Mouse (Mus musculus) heart, adult 10 weeks (tissue): Measurements from ENCODE around the gene Numbl. TPM values are rescaled to one million over a fixed set of nuclear protein-coding genes. Genes with fewer than 3 reads are reported as not detected.

Source experiments
- polyA plus RNA-seq: library from polyadenylated mRNA; stranded (reverse); fragments of 350-450 nt; fragmentation: Illumina TruSeq; extraction: RNeasy Lipid Tissue Mini Kit (QIAGEN cat#74804); gene quantifications from one replicate; pipeline ENCODE4 v1.2.3, GENCODE M21; 2014; ENCODE audit warnings: low read depth, low replicate concordance

Numbl gene
- 5.8 TPM for polyA plus RNA-seq

GRCm38 (mm10) chr7:27258205-27258899, at the start of gene Numbl:
Gene Numbl, plus strand, starts transcription at chr7:27258433.

GRCm38 (mm10) chr7:27228281-27228821, 29.9 kb upstream of the Numbl start, which contains the start of gene Itpkc:
Gene Itpkc, minus strand, starts transcription at chr7:27228661.

DNA sequence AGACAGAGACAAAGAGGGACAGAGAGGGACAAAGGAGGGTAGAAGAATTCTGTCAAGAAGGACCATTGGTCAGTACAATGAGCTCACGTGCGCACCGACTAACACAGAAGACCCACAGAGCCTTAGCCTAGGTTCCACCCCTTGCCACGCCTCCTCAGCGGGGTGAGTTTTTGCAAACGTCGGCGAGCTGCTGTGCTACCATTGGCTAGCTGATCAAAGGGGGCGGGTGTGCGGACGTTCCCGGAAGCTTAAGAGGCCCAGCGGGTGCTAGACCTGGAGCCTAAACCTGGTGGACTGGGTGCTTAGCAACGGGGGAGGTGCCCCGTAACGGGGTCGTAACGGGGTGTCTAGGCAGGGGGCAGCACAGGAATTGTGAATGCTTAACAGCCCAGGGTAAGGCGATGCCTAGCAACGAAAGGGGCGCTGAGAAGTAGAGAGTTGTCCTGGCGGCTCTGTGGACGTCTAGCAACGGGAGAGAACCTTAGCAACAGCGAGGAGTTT, 25.4 kb upstream of the Numbl start, which contains the start of gene Coq8b:
Gene Coq8b (plus strand): TSS at position 243 of the 501 bp plus-strand sequence.

Other genes with a start within 250 kb of the Numbl start
- 0.63 TPM for gene Cyp2a12, start 229.4 kb upstream of the Numbl start, polyA plus RNA-seq
- 1.7 TPM for gene Cyp2f2, start 138.5 kb upstream of the Numbl start, polyA plus RNA-seq
- not detected for gene Cyp2t4, start 104.7 kb upstream of the Numbl start, polyA plus RNA-seq
- gene Egln2, start 91.6 kb upstream of the Numbl start, polyA plus RNA-seq: 44.6 TPM
- gene Rab4b, start 79.5 kb upstream of the Numbl start, polyA plus RNA-seq: 17.7 TPM
- gene Gm21983, start 77.3 kb upstream of the Numbl start, polyA plus RNA-seq: not detected
- not detected for gene Mia, start 77.3 kb upstream of the Numbl start, polyA plus RNA-seq
- gene BC024978, start 62.7 kb upstream of the Numbl start, polyA plus RNA-seq: 9.3 TPM
- 36.3 TPM for gene Snrpa, start 62.2 kb upstream of the Numbl start, polyA plus RNA-seq
- gene Itpkc, start 29.8 kb upstream of the Numbl start, polyA plus RNA-seq: 4.3 TPM
- 8.5 TPM for gene Coq8b, start 25.4 kb upstream of the Numbl start, polyA plus RNA-seq
- gene Ltbp4, start 79.3 kb downstream of the Numbl start, polyA plus RNA-seq: 237 TPM
- gene Shkbp1, start 97.6 kb downstream of the Numbl start, polyA plus RNA-seq: 9.0 TPM
- not detected for gene Gm20479, start 99.0 kb downstream of the Numbl start, polyA plus RNA-seq
- 0.29 TPM for gene Sptbn4, start 189.3 kb downstream of the Numbl start, polyA plus RNA-seq
- 21.6 TPM for gene Blvrb, start 189.5 kb downstream of the Numbl start, polyA plus RNA-seq
- 5.5 TPM for gene Sertad3, start 215.3 kb downstream of the Numbl start, polyA plus RNA-seq
- 13.5 TPM for gene Sertad1, start 228.5 kb downstream of the Numbl start, polyA plus RNA-seq
- 0.76 TPM for gene Prx, start 240.9 kb downstream of the Numbl start, polyA plus RNA-seq